Mouse (Mus musculus) cerebellum, adult 9-11 months (tissue): Measurements from ENCODE around the gene Vmn1r225.
"Not testable (repeated sequence)": the region's sequence is repeated elsewhere in the genome, so short reads cannot be mapped to it uniquely, and the experiment has no call there.

Experiments
- DNase-seq: peaks from one replicate; pipeline ENCODE4 v3.0.0; 2022

The Vmn1r225 gene

GRCm38 (mm10) chr17:20497858-20498257, at the start of gene Vmn1r225:
Gene Vmn1r225 (plus strand): TSS chr17:20498158.
- DNase-seq, result no peak

- DNase-seq, result no peak
Observed at GRCm38 (mm10) chr17:20473311-20473710, 24.6 kb upstream of the Vmn1r225 start.

- DNase-seq, result no peak
Observed at GRCm38 (mm10) chr17:20481231-20481630, 16.7 kb upstream of the Vmn1r225 start, which contains the start of gene Vmn2r108. Gene Vmn2r108 (minus strand): TSS chr17:20481331.

GRCm38 (mm10) chr17:20508247-20508646, 10.3 kb downstream of the Vmn1r225 start:
- DNase-seq, result not testable (repeated sequence)
